Mouse (Mus musculus) thymus, postnatal 0 days (tissue): Measurements from ENCODE around the gene Mindy1. TPM values are rescaled to one million over a fixed set of nuclear protein-coding genes. Genes with fewer than 3 reads are reported as not detected.

Source experiments
- DNase-seq: peaks from one replicate; pipeline ENCODE4 v3.0.0-alpha.2; 2015; ENCODE audit warnings: low spot score
- polyA plus RNA-seq: library from polyadenylated mRNA; unstranded; fragments of >200 nt; fragmentation: Nextera tagmentation; extraction: Ambion mirVana; gene quantifications from 2 replicates; pipeline ENCODE4 v1.2.1, GENCODE M21; 2015

Mindy1 gene
- polyA plus RNA-seq = 20.1 and 22.8 TPM in 2 replicates

GRCm38 (mm10) chr3:95281216-95282126 lies at the start of gene Mindy1, which contains the start of gene Prune1:
Mindy1 (plus strand) TSS chr3:95281345.
Prune1 (minus strand) TSS chr3:95282076.
- DNase-seq = peak; percentile 99

DNA sequence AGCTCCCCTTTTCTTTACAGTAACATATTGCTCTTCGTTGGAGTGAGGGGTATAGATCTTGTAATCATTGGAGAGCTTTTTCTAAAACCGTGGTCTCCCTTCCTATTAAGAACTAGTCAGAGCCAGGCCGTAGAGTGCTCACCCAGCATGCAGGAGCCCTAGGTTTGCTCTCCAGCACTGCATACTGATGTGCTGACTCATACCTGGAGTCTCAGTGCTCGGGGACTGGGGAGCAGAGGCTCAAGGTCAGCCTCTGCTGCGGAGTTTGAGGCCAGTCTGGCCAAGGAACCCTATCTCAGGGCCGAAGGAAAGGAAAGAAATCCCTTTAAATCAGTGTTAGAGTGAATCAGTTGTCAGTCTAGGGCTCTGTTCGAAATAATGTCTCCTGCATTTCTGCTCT lies 48.4 kb upstream of the Mindy1 start:
- no peak for DNase-seq

- no peak for DNase-seq
These were observed 47.7 kb upstream of the Mindy1 start for GRCm38 (mm10) chr3:95233303-95233980.

- no peak for DNase-seq
These were observed 45.5 kb upstream of the Mindy1 start for GRCm38 (mm10) chr3:95235386-95236301.

DNA sequence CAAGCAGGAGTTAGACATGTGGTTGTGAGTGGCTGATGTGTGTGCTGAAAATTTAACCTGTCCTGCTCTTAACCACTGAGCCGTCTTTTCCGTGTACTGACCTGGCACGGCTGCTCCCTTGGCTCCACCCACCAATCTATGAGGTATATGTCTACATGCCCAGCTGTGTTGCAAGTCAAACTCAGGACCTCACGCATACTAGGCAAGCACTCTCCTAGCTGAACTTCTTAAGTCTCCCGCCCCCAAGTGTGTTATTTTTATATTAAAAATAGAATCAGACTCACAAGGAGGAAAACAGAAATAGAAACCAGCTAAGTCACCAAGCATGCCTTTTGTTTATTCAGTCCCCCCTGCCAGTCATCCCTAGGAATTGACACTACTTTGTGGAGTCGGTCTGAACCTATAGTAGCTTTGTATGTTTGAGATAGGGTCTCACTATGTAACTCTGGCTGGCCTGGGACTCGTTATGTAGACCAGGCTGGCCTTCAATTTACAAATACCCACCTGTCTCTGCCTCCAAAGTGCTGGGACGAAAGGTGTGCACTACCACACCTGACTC lies 43.5 kb upstream of the Mindy1 start:
- DNase-seq = no peak

DNA sequence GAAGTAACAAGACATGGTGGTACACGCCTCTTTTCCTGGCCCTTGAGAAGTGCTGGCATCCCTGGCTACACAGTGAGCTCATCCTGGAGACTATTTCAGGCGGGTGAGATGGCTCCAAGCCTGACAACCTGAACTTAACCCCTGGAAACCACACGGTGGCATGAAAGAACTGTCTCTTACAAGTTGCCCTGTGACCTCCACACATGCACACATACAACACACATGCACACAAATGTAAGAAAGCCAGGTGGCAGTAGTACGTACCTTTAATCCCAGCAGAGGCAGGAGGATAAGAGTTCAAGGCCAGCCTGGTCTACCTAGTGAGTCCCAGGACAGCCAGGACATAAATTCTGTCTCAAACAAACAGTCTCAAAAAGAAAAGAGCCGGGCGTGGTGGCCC lies 42.1 kb upstream of the Mindy1 start:
- DNase-seq = no peak

DNA sequence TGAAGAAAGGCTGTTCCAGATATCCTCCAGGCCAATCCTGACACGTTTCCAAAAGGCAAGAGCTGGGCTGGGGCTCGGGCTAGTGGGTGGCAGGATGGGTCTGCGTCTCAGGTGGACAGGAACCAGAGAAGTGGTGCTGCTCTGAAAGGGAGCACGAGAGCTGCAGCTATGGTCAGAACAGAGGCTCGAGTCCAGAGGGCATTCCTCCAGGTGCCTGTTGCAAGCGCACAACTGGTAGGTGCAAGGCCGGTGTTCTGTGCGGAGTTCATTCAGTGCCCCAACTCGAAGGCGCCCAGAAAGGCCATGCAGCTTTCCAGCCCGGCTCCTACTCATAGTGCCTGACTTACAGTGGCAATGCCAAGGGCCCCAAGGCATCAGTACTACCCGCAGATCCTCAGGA lies 41.2 kb upstream of the Mindy1 start:
- no peak for DNase-seq

DNA sequence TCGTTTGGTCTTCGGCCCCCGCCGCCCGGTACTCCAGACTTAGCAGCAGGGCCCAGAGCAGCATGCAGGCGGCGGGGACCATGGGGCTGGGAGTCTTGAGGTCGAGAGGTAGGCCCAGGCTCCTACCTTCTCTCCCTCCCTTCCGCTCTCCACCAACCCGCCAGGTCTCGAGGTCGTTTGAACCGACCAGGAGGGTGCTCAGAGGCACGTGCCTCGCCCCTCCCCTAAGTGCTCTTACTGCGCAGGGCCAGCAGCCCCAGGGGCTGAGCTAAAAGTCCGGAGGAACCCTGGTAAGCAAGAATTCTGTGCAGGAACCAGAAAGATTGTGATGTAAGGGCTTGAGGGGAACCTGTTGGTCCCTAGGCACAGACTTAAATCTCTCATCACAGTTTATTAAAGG lies 40.2 kb upstream of the Mindy1 start:
- DNase-seq = no peak

- DNase-seq = no peak
These were observed 39.6 kb upstream of the Mindy1 start, which contains the start of gene Gm128 for GRCm38 (mm10) chr3:95241498-95241897. Gm128 (minus strand) TSS chr3:95241598.

DNA sequence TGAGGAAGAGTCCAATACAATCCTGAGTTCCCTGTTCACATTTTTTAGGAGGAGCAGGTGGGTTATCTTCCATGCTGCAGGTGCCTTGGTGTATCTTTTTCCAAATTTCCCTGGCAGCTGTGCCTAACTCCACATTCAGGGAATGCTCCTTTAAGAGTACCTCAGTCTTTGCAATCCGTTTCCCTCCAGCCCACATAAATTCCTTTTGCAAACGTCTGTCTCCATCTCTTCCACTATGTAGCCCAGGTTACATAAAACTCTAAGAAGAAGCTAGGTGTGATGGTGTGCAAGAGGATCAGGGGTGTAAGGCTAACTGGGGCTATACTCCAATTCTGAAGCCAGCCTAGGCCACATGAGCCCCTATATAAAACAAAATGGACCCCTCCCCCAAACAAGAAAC lies 38.1 kb upstream of the Mindy1 start:
- DNase-seq = no peak

GRCm38 (mm10) chr3:95246465-95247231 lies 34.5 kb upstream of the Mindy1 start:
- DNase-seq = no peak

DNA sequence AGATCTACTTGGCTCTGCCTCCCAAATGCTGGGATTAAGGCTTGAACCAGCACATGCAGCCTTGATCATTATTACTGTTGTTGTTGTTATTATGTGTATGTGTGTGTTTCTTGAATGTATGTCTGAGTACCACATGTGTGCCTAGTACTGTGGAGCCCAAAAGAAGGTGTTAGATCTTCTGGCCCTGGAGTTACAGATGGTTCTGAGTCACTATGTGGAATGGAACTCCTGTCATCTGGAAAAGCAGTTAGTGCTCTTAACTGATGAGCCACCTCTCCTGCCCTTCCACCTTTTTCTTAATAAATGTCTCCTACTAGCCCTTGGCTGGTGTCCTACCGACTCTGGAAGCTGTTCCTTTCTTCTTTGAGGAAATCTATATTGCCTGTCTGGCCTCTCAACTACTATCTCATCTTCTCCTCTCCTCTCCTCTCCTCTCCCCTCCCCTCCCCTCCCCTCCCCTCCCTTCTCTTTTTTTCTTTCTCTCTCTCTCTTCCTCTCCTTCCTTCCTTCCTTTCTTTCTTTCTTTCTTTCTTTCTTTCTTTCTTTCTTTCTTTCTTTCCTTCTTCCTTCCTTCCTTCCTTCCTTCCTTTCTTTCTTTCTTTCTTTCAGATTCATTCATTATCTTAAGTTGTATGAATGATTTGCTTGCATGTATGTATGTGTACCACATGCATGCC lies 33.3 kb upstream of the Mindy1 start:
- DNase-seq = no peak

DNA sequence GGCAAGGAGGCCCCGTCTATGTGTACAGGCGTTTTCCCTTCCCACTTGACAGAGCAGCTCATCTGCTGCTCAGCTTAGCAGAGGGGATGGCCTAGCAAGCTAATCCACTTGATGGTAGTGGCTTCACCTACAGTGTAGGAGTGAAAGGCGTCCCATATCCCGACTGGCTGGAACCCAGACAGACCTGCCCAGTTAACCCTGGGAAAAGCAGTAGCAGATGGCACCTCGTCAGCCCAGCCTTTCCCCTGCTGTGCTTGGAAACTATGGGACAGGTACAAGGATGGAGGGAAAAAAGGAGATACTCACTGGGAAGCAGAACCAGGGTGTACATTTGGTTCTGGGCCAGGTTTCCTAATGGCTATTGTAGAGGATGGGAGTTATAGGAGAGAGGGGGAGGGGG lies 30.8 kb upstream of the Mindy1 start:
- DNase-seq = no peak

GRCm38 (mm10) chr3:95250783-95251424 lies 30.2 kb upstream of the Mindy1 start, which contains the start of gene Bnipl:
Bnipl (minus strand) TSS chr3:95251193.
- no peak for DNase-seq

DNA sequence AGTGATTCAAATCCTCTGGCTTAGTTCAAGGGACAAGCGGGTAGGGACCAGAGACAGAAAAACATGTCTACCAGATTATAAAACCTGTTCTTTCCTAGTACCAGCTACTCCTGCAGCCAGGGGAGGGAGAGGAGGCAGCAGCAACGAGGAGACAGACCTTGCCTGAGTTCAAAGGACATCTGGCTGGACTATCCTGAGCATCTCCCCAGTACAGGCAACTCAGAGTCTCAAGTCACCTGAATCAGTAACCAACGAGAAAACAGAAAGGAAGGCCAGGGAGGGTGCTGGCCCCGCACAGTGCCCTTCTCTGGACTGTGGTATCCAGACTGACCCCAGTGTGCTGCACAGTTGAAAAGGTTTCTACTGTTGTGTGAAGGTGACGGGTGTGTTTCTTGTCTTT lies 24.2 kb upstream of the Mindy1 start:
- DNase-seq = no peak

DNA sequence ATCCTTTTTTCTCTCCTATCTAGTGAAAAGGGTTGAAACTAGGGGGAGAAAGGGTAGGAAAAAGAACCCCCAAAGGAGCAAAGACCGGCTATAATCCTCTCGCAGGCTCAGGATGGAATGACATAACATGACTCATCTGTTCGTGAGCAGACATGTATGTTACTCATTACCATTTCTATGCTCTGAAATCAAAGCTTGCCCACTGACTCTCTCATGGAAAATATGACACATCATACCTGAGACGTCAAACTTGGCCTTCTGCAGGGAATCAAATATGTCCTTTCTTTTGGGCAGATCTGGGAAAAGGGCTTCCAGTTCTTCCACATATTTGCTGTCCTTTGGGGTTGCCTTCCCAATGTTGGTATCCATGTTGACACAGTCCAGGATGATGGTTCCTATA lies 19.2 kb upstream of the Mindy1 start:
- no peak for DNase-seq

DNA sequence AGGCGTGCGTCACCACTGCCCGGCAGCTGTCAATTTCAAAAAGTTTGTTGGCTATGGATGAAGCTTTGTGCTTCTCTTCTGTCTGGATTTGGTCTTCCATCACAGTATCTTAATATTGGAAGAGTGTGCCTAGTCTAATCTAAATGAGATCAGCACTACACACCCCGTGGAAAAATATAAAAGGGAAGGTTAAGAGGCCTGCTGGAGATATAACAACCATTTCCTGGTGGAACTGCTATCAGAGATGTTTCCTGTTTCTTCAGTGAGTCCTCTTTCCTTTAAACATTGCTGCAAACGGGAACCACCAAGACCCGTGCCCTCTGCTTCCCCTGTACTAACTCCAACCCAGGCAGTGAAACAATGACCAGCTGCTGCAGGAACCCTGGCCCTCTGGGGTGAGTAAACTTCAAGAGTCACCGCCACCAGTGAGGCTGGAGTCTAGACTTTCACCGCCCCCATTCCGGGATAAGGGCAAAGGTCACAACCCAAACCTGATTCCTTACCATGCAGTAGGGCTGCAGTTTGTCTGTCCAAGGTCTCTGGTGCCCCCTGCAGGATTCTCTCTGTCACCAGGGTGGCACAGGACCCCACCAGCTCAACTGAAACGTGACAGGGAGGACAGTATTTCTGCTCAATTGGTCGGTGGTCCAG lies 17.9 kb upstream of the Mindy1 start:
- DNase-seq = peak; percentile 76

- no peak for DNase-seq
These were observed 16.4 kb upstream of the Mindy1 start for GRCm38 (mm10) chr3:95264724-95265123.

GRCm38 (mm10) chr3:95266052-95266451 lies 15.1 kb upstream of the Mindy1 start:
- DNase-seq = no peak
